Mouse (Mus musculus): ENCODE measurements around the gene Spsb4.

Spsb4 gene

GRCm38 (mm10) chr9:97015751-97016150 is 2.9 kb downstream of the Spsb4 start:
- no peak for DNase-seq

- no peak for DNase-seq
These were observed 4.9 kb downstream of the Spsb4 start for GRCm38 (mm10) chr9:97013698-97014097.

- no peak for DNase-seq
These were observed 5.5 kb downstream of the Spsb4 start for GRCm38 (mm10) chr9:97013153-97013552.

GRCm38 (mm10) chr9:97011454-97012195 is 7.0 kb downstream of the Spsb4 start:
- no peak for DNase-seq

- DNase-seq: no peak
These were observed 8.2 kb downstream of the Spsb4 start for GRCm38 (mm10) chr9:97010447-97010846.

GRCm38 (mm10) chr9:97004726-97005125 is 13.9 kb downstream of the Spsb4 start:
- no peak for DNase-seq

- DNase-seq: no peak
These were observed 15.5 kb downstream of the Spsb4 start for GRCm38 (mm10) chr9:97003173-97003572.

GRCm38 (mm10) chr9:97002654-97003053 is 16.0 kb downstream of the Spsb4 start:
- DNase-seq: no peak

- DNase-seq: no peak
These were observed 16.6 kb downstream of the Spsb4 start for GRCm38 (mm10) chr9:97002025-97002424.

- DNase-seq: no peak
These were observed 17.2 kb downstream of the Spsb4 start for GRCm38 (mm10) chr9:97001458-97001857.

GRCm38 (mm10) chr9:96995717-96996116 is 22.9 kb downstream of the Spsb4 start:
- no peak for DNase-seq

- no peak for DNase-seq
These were observed 23.9 kb downstream of the Spsb4 start for GRCm38 (mm10) chr9:96994733-96995132.

- no peak for DNase-seq
These were observed 27.5 kb downstream of the Spsb4 start for GRCm38 (mm10) chr9:96991118-96991517.

- DNase-seq: no peak
These were observed 29.2 kb downstream of the Spsb4 start for GRCm38 (mm10) chr9:96989389-96989990.

GRCm38 (mm10) chr9:96986797-96987473 is 31.7 kb downstream of the Spsb4 start:
- DNase-seq: no peak

- DNase-seq: no peak
These were observed 34.6 kb downstream of the Spsb4 start for GRCm38 (mm10) chr9:96984034-96984433.

GRCm38 (mm10) chr9:96982940-96983339 is 35.7 kb downstream of the Spsb4 start:
- no peak for DNase-seq

GRCm38 (mm10) chr9:96982351-96982750 is 36.3 kb downstream of the Spsb4 start:
- no peak for DNase-seq

GRCm38 (mm10) chr9:96981836-96982235 is 36.8 kb downstream of the Spsb4 start:
- DNase-seq: no peak

- no peak for DNase-seq
These were observed 37.5 kb downstream of the Spsb4 start for GRCm38 (mm10) chr9:96981121-96981520.

- no peak for DNase-seq
These were observed 38.3 kb downstream of the Spsb4 start for GRCm38 (mm10) chr9:96980037-96980997.

- DNase-seq: no peak
These were observed 39.1 kb downstream of the Spsb4 start for GRCm38 (mm10) chr9:96979417-96980030.

All from cerebellum, postnatal 36 days (tissue).